Comparison of ENCODE assay signal across 18 mouse cellular contexts in the genomic region with DNA sequence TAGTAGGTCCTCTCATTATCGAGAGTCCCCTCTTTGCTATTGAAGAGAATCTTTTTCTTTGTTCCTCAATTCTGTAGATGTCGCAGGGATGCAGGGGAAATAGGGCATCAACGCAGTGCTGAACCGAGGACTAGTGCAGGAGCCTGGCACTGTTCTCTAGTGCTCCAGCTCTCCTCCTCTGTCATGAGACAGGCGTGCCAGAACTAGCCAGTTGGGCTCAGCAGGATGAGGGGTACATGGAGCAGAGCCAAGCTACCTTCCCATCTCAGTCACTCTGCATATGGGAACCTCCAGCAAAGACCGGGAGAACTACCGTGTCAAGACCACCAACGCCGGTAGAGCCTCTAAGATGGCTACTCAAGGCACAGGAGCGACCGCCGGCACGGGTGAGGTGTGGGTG.
A peak's percentile ranks its signal among the peaks of the same experiment; 100 is the strongest.
DNase-seq lines count a peak whose midpoint lies in the region; ATAC-seq and TF ChIP-seq lines count a peak whose summit lies in the region.
"Had no signal": no experiment of that assay in that cellular context is flagged by ENCODE, and none has a peak within 500 bp of the region (broad histone marks: within the 10 kb centered on the region; RNA-seq: fewer than 3 reads in every experiment).

No protein-coding gene starts in this region.

- H3K4me3 ChIP-seq in heart, adult 2 months, result no peak overlapping the region
- H3K4me3 ChIP-seq in midbrain, embryonic 11.5 days (ENCODE audit: low read depth, low read length), result no peak overlapping the region
- H3K4me3 ChIP-seq in midbrain, embryonic 16.5 days (ENCODE audit: low read depth, low read length), result no peak overlapping the region
- H3K4me3 ChIP-seq in midbrain, postnatal 0 days (ENCODE audit: low read depth, low read length), result no peak overlapping the region
- H3K4me3 ChIP-seq: forebrain, embryonic 12.5 days; limb, embryonic 12.5 days; liver, embryonic 13.5 days had no signal

- H3K9me3 ChIP-seq in midbrain, embryonic 11.5 days (ENCODE audit: control insufficient read depth, low read length), result no peaks in the 10 kb centered on the region
- no peaks in the 10 kb centered on the region for H3K9me3 ChIP-seq in midbrain, embryonic 16.5 days (replicated peaks; ENCODE audit: control insufficient read depth, low read length, poor library complexity, severe bottlenecking)
- H3K9me3 ChIP-seq in midbrain, postnatal 0 days (ENCODE audit: low read length), result no peaks in the 10 kb centered on the region
- H3K9me3 ChIP-seq: forebrain, embryonic 12.5 days; limb, embryonic 12.5 days; liver, embryonic 13.5 days had no signal

- peak overlapping the region; percentile 64 for H3K27ac ChIP-seq in heart, adult 2 months
- no peak overlapping the region for H3K27ac ChIP-seq in midbrain, embryonic 11.5 days (ENCODE audit: low read depth, low read length)
- H3K27ac ChIP-seq in midbrain, embryonic 16.5 days (ENCODE audit: low read length), result no peak overlapping the region
- H3K27ac ChIP-seq in midbrain, postnatal 0 days (ENCODE audit: low read depth, low read length), result no peak overlapping the region
- H3K27ac ChIP-seq: forebrain, embryonic 12.5 days had no signal

- H3K9ac ChIP-seq in heart, adult 2 months (ENCODE audit: low read depth, low read length), result no peak overlapping the region
- no peak overlapping the region for H3K9ac ChIP-seq in midbrain, embryonic 11.5 days (ENCODE audit: low read length)
- no peak overlapping the region for H3K9ac ChIP-seq in midbrain, embryonic 16.5 days (ENCODE audit: low read depth, low read length)
- H3K9ac ChIP-seq in midbrain, postnatal 0 days (replicated peaks; ENCODE audit: low read length, poor library complexity, severe bottlenecking), result no peak overlapping the region
- H3K9ac ChIP-seq: forebrain, embryonic 12.5 days; limb, embryonic 12.5 days; liver, embryonic 13.5 days had no signal

- WGBS in heart, adult 2 months, result 94% methylated on average over 13 of the region's 13 CpGs
- 70% methylated on average over 13 of the region's 13 CpGs for WGBS in midbrain, embryonic 11.5 days
- WGBS in midbrain, embryonic 16.5 days, result 56% methylated on average over 13 of the region's 13 CpGs
- 75% methylated on average over 13 of the region's 13 CpGs for WGBS in midbrain, postnatal 0 days

- intact Hi-C loops in heart, adult 2 months (cut with DNase I), result loop anchor here (2.0 kb wide), 1 partner anchor 50 kb away; no protein-coding TSS in a partner anchor
- intact Hi-C loops in heart, postnatal 10 days (cut with DNase I), result no loop called here

- no peak for ATAC-seq in midbrain, embryonic 11.5 days (ENCODE audit: low FRiP score)
- ATAC-seq in midbrain, embryonic 16.5 days, result no peak
- ATAC-seq in midbrain, postnatal 0 days (ENCODE audit: low FRiP score), result no peak
- ATAC-seq: CD4-positive, CD25-positive, alpha-beta regulatory T cell, adult 4 months had no signal

- TF ChIP-seq CTCF in heart, adult 2 months (IDR thresholded peaks at IDR 0.05), result no peak
- no peak for TF ChIP-seq CTCF in midbrain, postnatal 0 days (IDR thresholded peaks at IDR 0.05)

- H3K79me2 ChIP-seq in heart, adult 2 months (replicated peaks; ENCODE audit: control insufficient read depth, insufficient read depth, low read length), result no peaks in the 10 kb centered on the region

- H3K36me3 ChIP-seq in heart, adult 2 months (ENCODE audit: control insufficient read depth, insufficient read depth, low read length), result peaks cover 3% of the 10 kb centered on the region
- H3K36me3 ChIP-seq in midbrain, embryonic 11.5 days (ENCODE audit: control insufficient read depth, insufficient read depth, low read length), result no peaks in the 10 kb centered on the region
- no peaks in the 10 kb centered on the region for H3K36me3 ChIP-seq in midbrain, embryonic 16.5 days (ENCODE audit: control insufficient read depth, insufficient read depth, low read length)
- no peaks in the 10 kb centered on the region for H3K36me3 ChIP-seq in midbrain, postnatal 0 days (ENCODE audit: insufficient read depth, low read length)
- H3K36me3 ChIP-seq: forebrain, embryonic 12.5 days; limb, embryonic 12.5 days; liver, embryonic 13.5 days had no signal

- H3K4me2 ChIP-seq in midbrain, embryonic 11.5 days, result no peak overlapping the region
- H3K4me2 ChIP-seq in midbrain, embryonic 16.5 days (ENCODE audit: low read length), result no peak overlapping the region
- H3K4me2 ChIP-seq in midbrain, postnatal 0 days (ENCODE audit: low read depth, low read length, poor library complexity, severe bottlenecking), result no peak overlapping the region
- H3K4me2 ChIP-seq: forebrain, embryonic 12.5 days; heart, embryonic 11.5 days; limb, embryonic 12.5 days; liver, embryonic 13.5 days had no signal

- no peak for TF ChIP-seq POLR2A in heart, adult 2 months (IDR thresholded peaks at IDR 0.05; ENCODE audit: insufficient read depth, low read depth, low read length)

- no peaks in the 10 kb centered on the region for H3K27me3 ChIP-seq in heart, adult 2 months (ENCODE audit: control insufficient read depth, insufficient read depth, low read length)
- no peaks in the 10 kb centered on the region for H3K27me3 ChIP-seq in midbrain, embryonic 11.5 days (ENCODE audit: control insufficient read depth, insufficient read depth, low read length)
- H3K27me3 ChIP-seq in midbrain, embryonic 16.5 days (ENCODE audit: control insufficient read depth, insufficient read depth, low read depth, low read length), result no peaks in the 10 kb centered on the region
- no peaks in the 10 kb centered on the region for H3K27me3 ChIP-seq in midbrain, postnatal 0 days (ENCODE audit: insufficient read depth, low read length)
- H3K27me3 ChIP-seq: forebrain, embryonic 12.5 days; limb, embryonic 12.5 days had no signal

- TF ChIP-seq EP300 in heart, adult 2 months (IDR thresholded peaks at IDR 0.05; ENCODE audit: insufficient read depth, low read depth, low read length), result no peak

- peaks cover 26% of the 10 kb centered on the region for H3K4me1 ChIP-seq in heart, adult 2 months (ENCODE audit: control insufficient read depth, insufficient read depth, low read length)
- peaks cover 9% of the 10 kb centered on the region for H3K4me1 ChIP-seq in midbrain, embryonic 11.5 days (ENCODE audit: control insufficient read depth, insufficient read depth, low read length)
- peaks cover 6% of the 10 kb centered on the region; the same call in 1 of the 2 replicates for H3K4me1 ChIP-seq in midbrain, embryonic 16.5 days (ENCODE audit: control insufficient read depth, insufficient read depth, low read length)
- H3K4me1 ChIP-seq in midbrain, postnatal 0 days (ENCODE audit: insufficient read depth, low read length), result no peaks in the 10 kb centered on the region

- peak; percentile 82 to 90 for DNase-seq in cerebellum, postnatal 10 days
- DNase-seq in cerebellum, adult 18-20 months, result no peak
- DNase-seq in heart, adult 2 months, result no peak
- DNase-seq in heart, postnatal 10 days, result no peak
- DNase-seq in midbrain, embryonic 11.5 days (ENCODE audit: low spot score, missing footprints), result peak; percentile 84
- DNase-seq in midbrain, postnatal 0 days (ENCODE audit: low spot score), result peak; percentile 67
- DNase-seq in adrenal gland, postnatal 4 days (ENCODE audit: low spot score in 2 of 2), result no peak
- DNase-seq: adrenal gland, adult 2 months; cerebellum, adult 11-12 months; heart, postnatal 4 days; kidney, adult 11 months; kidney, postnatal 10 days; liver, embryonic 13.5 days had no signal

Comparison
In these comparisons a context has a peak if more than half of its experiments do, and no peak if none do; other contexts are left out.
1. DNase-seq: peak in cerebellum, postnatal 10 days (2 of 2), midbrain, embryonic 11.5 days (single experiment) and midbrain, postnatal 0 days (single experiment); none in cerebellum, adult 18-20 months (0 of 2), heart, adult 2 months (0 of 2), heart, postnatal 10 days (0 of 2) and adrenal gland, postnatal 4 days (0 of 2).